Mouse (Mus musculus) kidney, postnatal 0 days (tissue): ENCODE measurements around the gene Mapkap1. TPM values are rescaled to one million over a fixed set of nuclear protein-coding genes. Genes with fewer than 3 reads are reported as not detected.

Experiments
- ATAC-seq: fragments of 200-750 bp; cut with Nextera tagmentation; replicated peaks from 2 replicates; pipeline ENCODE4 v1.8.0; 2017; ENCODE audit warnings: low read depth, moderate number of reproducible peaks, moderate TSS enrichment, moderate library complexity; ENCODE audit not compliant: low FRiP score
- DNase-seq: peaks from one replicate; pipeline ENCODE4 v3.0.0-alpha.2; 2016; ENCODE audit warnings: low spot score
- H3K27ac ChIP-seq: fragments of 300-500 bp; sonication (generic); 2 replicates; pipeline ENCODE4 v1.5.1; 2014; ENCODE audit warnings: mild to moderate bottlenecking
- H3K27me3 ChIP-seq: fragments of 300-500 bp; sonication (generic); 2 replicates; pipeline ENCODE4 v1.6.1; 2014; ENCODE audit warnings: low read length, mixed read lengths; ENCODE audit not compliant: insufficient read depth
- H3K36me3 ChIP-seq: fragments of 300-500 bp; sonication (generic); 2 replicates; pipeline ENCODE4 v1.6.1; 2014; ENCODE audit warnings: low read length, mixed read lengths; ENCODE audit not compliant: insufficient read depth
- H3K4me1 ChIP-seq: fragments of 300-500 bp; sonication (generic); replicated peaks from 2 replicates; pipeline ENCODE4 v1.6.1; 2014; ENCODE audit warnings: antibody characterized with exemption, low read length, mixed read lengths; ENCODE audit not compliant: insufficient read depth
- H3K4me2 ChIP-seq: fragments of 300-500 bp; sonication (generic); 2 replicates; pipeline ENCODE4 v1.6.1; 2014; ENCODE audit warnings: mild to moderate bottlenecking, low read length, moderate library complexity, mixed read lengths
- H3K4me3 ChIP-seq: fragments of 300-500 bp; sonication (generic); replicated peaks from 2 replicates; pipeline ENCODE4 v1.5.1; 2014; ENCODE audit warnings: low read depth, low read length
- H3K9ac ChIP-seq: fragments of 300-500 bp; sonication (generic); 2 replicates; pipeline ENCODE4 v1.6.1; 2014; ENCODE audit warnings: low read depth, low read length
- H3K9me3 ChIP-seq: fragments of 300-500 bp; sonication (generic); replicated peaks from 2 replicates; pipeline ENCODE4 v1.6.1; 2016; ENCODE audit warnings: low read length, inconsistent platforms, mixed read lengths
- CTCF ChIP-seq: IDR thresholded peaks from 2 replicates; pipeline ENCODE4 v1.5.1; 2016; ENCODE audit warnings: antibody characterized with exemption, low read depth, mild to moderate bottlenecking, moderate library complexity
- WGBS: fragments of 180-500 bp; shearing (Covaris S2); extraction: QIAGEN DNeasy Blood & Tissue Kit; methylation state at CpG from one replicate; pipeline ENCODE4 v1.1.7; 2014; 5-methylcytosine and 5-hydroxymethylcytosine counted together
- polyA plus RNA-seq: library from polyadenylated mRNA; unstranded; fragments of >200 nt; fragmentation: Nextera tagmentation; extraction: Ambion mirVana; gene quantifications from 2 replicates; pipeline ENCODE4 v1.2.1, GENCODE M21; 2015

Mapkap1 gene
- polyA plus RNA-seq, 1 experiment from 2014 or later: 92.3 TPM

GRCm38 (mm10) chr2:34371441-34372304 lies 34.9 kb upstream of the Mapkap1 start:
- Histone ChIP-seq H3K4me1 (0 out of 2 replicates have a peak, but pooled peaks cover 5% of the 10 kb centered on the region), H3K27ac (peak overlapping the region; percentile 97), H3K27me3 (no peaks in the 10 kb centered on the region), H3K9ac (peak overlapping the region; percentile 95), H3K36me3 (no peaks in the 10 kb centered on the region), H3K4me3 (peak overlapping the region; percentile 98), H3K9me3 (no peaks in the 10 kb centered on the region), H3K4me2 (peak overlapping the region; percentile 95)
- under 1% methylated on average over 74 of the region's 118 CpGs for WGBS
- TF ChIP-seq CTCF: no peak
- DNase-seq (peak; percentile 67), ATAC-seq (peak; percentile 23)

- peak within 1 kb of the TSS; percentile 98 for H3K4me3 ChIP-seq
- H3K4me1 ChIP-seq: 0 out of 2 replicates have a peak, but pooled peaks cover 5% of the 10 kb centered on the region
- peak within 1 kb of the TSS; percentile 95 for H3K9ac ChIP-seq
- H3K27me3 ChIP-seq: no peaks in the 10 kb centered on the region
- ATAC-seq: peak; percentile 92
- peak within 1 kb of the TSS; percentile 95 for H3K4me2 ChIP-seq
- no peaks in the 10 kb centered on the region for H3K9me3 ChIP-seq
- TF ChIP-seq CTCF: no peak
- H3K27ac ChIP-seq: peak within 1 kb of the TSS; percentile 97
- peak; percentile 96 for DNase-seq
- no peaks in the 10 kb centered on the region for H3K36me3 ChIP-seq
- WGBS: under 1% methylated on average over 74 of the region's 102 CpGs
Observed at GRCm38 (mm10) chr2:34372305-34373301, 34.0 kb upstream of the Mapkap1 start, which contains the start of gene Pbx3. Gene Pbx3, minus strand, starts transcription at chr2:34373142.

- Histone ChIP-seq H3K9me3 (no peaks in the 10 kb centered on the region), H3K9ac (no peak overlapping the region), H3K4me1 (0 out of 2 replicates have a peak, but pooled peaks cover 2% of the 10 kb centered on the region), H3K27ac (no peak overlapping the region), H3K36me3 (no peaks in the 10 kb centered on the region), H3K4me2 (no peak overlapping the region), H3K27me3 (no peaks in the 10 kb centered on the region), H3K4me3 (no peak overlapping the region)
- no peak for ATAC-seq
- no peak for TF ChIP-seq CTCF
- 42% methylated on average over 3 of the region's 3 CpGs for WGBS
- DNase-seq: no peak
Observed at GRCm38 (mm10) chr2:34373886-34374285, 32.7 kb upstream of the Mapkap1 start.

- TF ChIP-seq CTCF: no peak
- no peaks in the 10 kb centered on the region for H3K27me3 ChIP-seq
- 68% methylated on average over 2 of the region's 2 CpGs for WGBS
- no peak overlapping the region for H3K4me3 ChIP-seq
- H3K9ac ChIP-seq: no peak overlapping the region
- H3K4me2 ChIP-seq: no peak overlapping the region
- no peak for ATAC-seq
- H3K4me1 ChIP-seq: no peaks in the 10 kb centered on the region
- no peak overlapping the region for H3K27ac ChIP-seq
- no peak for DNase-seq
- no peaks in the 10 kb centered on the region for H3K9me3 ChIP-seq
- no peaks in the 10 kb centered on the region for H3K36me3 ChIP-seq
Observed at GRCm38 (mm10) chr2:34374349-34374748, 32.2 kb upstream of the Mapkap1 start.

GRCm38 (mm10) chr2:34378930-34379329 lies 27.6 kb upstream of the Mapkap1 start:
- H3K36me3 ChIP-seq: no peaks in the 10 kb centered on the region
- no peak overlapping the region for H3K9ac ChIP-seq
- no peak for TF ChIP-seq CTCF
- ATAC-seq (no peak), DNase-seq (no peak)
- no peak overlapping the region for H3K4me2 ChIP-seq
- H3K9me3 ChIP-seq: no peaks in the 10 kb centered on the region
- H3K4me3 ChIP-seq: no peak overlapping the region
- no peaks in the 10 kb centered on the region for H3K4me1 ChIP-seq
- H3K27ac ChIP-seq: no peak overlapping the region
- 89% methylated on average over 2 of the region's 2 CpGs for WGBS
- no peaks in the 10 kb centered on the region for H3K27me3 ChIP-seq

GRCm38 (mm10) chr2:34399535-34399934 lies 7.0 kb upstream of the Mapkap1 start:
- H3K9me3 ChIP-seq: no peaks in the 10 kb centered on the region
- no peaks in the 10 kb centered on the region for H3K36me3 ChIP-seq
- no peaks in the 10 kb centered on the region for H3K27me3 ChIP-seq
- no peak overlapping the region for H3K9ac ChIP-seq
- ATAC-seq (no peak), DNase-seq (no peak)
- no peak for TF ChIP-seq CTCF
- no peaks in the 10 kb centered on the region for H3K4me1 ChIP-seq
- no peak overlapping the region for H3K4me3 ChIP-seq
- WGBS: 58% methylated on average over 4 of the region's 4 CpGs
- H3K4me2 ChIP-seq: no peak overlapping the region
- no peak overlapping the region for H3K27ac ChIP-seq
